Mouse (Mus musculus) intestine, postnatal 0 days (tissue): ENCODE results near the gene Defb48. TPM values are rescaled to one million over a fixed set of nuclear protein-coding genes. Genes with fewer than 3 reads are reported as not detected.

ENCODE experiments used
- ATAC-seq: fragments of 200-750 bp; cut with Nextera tagmentation; 2 replicates; pipeline ENCODE4 v1.8.0; 2017; ENCODE audit warnings: mild to moderate bottlenecking, moderate TSS enrichment, moderate library complexity
- H3K27ac ChIP-seq: fragments of 300-500 bp; sonication (generic); 2 replicates; pipeline ENCODE4 v1.5.1; 2014; ENCODE audit warnings: mild to moderate bottlenecking, low read depth, low read length, moderate library complexity
- H3K27me3 ChIP-seq: fragments of 300-500 bp; sonication (generic); replicated peaks from 2 replicates; pipeline ENCODE4 v1.6.1; 2014; ENCODE audit warnings: low read length, mixed read lengths; ENCODE audit not compliant: control insufficient read depth, insufficient read depth
- H3K36me3 ChIP-seq: fragments of 300-500 bp; sonication (generic); 2 replicates; pipeline ENCODE4 v1.6.1; 2014; ENCODE audit warnings: mild to moderate bottlenecking, moderate library complexity; ENCODE audit not compliant: control insufficient read depth, insufficient read depth
- H3K4me1 ChIP-seq: fragments of 300-500 bp; sonication (generic); replicated peaks from 2 replicates; pipeline ENCODE4 v1.6.1; 2014; ENCODE audit warnings: antibody characterized with exemption, low read length, mixed read lengths; ENCODE audit not compliant: control insufficient read depth, insufficient read depth
- H3K4me2 ChIP-seq: fragments of 300-500 bp; sonication (generic); replicated peaks from 2 replicates; pipeline ENCODE4 v1.6.1; 2014; ENCODE audit warnings: low read depth, mild to moderate bottlenecking, moderate library complexity
- H3K4me3 ChIP-seq: fragments of 300-500 bp; sonication (generic); 2 replicates; pipeline ENCODE4 v1.5.1; 2014; ENCODE audit warnings: low read depth, low read length
- H3K9ac ChIP-seq: fragments of 300-500 bp; sonication (generic); 2 replicates; pipeline ENCODE4 v1.6.1; 2014; ENCODE audit warnings: mild to moderate bottlenecking, low read depth, low read length
- H3K9me3 ChIP-seq: fragments of 300-500 bp; sonication (generic); 2 replicates; pipeline ENCODE4 v1.6.1; 2016; ENCODE audit warnings: mixed run types; ENCODE audit not compliant: control insufficient read depth
- CTCF ChIP-seq: sonication (generic); IDR thresholded peaks from 2 replicates; pipeline ENCODE4 v1.5.1; 2016; ENCODE audit warnings: low read depth, mild to moderate bottlenecking, control low read depth, antibody characterized with exemption, moderate library complexity
- WGBS: fragments of 180-500 bp; shearing (Covaris S2); extraction: QIAGEN DNeasy Blood & Tissue Kit; methylation state at CpG from one replicate; pipeline ENCODE4 v1.1.7; 2014; 5-methylcytosine and 5-hydroxymethylcytosine counted together
- polyA plus RNA-seq: library from polyadenylated mRNA; unstranded; fragments of >200 nt; fragmentation: Nextera tagmentation; extraction: Ambion mirVana; gene quantifications from 2 replicates; pipeline ENCODE4 v1.2.1, GENCODE M21; 2015

Defb48 gene
- polyA plus RNA-seq, 1 experiment from 2014 or later = not detected

DNA sequence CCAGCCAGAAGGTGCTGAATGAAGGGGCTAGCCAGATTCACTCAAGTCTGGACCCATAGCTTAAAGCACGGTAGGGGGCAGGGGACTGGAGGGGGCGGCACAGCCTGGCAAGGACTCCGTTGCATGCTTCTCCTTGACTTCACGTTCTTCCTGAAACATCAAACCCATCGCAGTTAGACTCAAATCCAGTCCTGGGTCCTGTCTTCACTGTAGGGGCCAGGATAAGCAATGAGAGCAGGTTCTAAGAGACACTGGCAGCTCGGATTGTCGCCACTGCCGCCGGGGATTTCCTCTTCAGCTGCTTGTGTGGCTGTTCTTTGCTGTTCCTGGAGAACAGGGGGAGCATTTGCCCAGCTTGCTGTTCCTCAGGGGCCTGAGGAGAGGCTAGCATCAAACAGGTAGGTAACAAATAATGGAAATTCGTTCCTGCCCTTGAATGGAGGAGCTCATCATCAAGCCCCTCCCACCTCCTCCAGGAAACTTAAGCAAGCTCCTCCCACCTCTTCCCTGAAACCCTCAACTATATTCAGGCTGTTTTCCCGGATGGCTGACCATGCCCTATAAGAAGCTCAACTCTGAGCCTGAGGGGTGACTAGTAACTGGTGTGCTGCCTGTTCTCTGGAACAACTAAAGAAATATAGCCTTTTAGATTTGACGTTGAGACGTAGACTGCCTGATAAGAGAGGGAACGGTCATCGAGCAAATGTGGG lies 18.3 kb downstream of the Defb48 start:
- Histone ChIP-seq H3K36me3 (no peaks in the 10 kb centered on the region), H3K4me2 (peak overlapping the region; percentile 63), H3K9me3 (no peaks in the 10 kb centered on the region), H3K9ac (no peak overlapping the region), H3K4me3 (peak overlapping the region; percentile 33), H3K27ac (no peak overlapping the region), H3K4me1 (peaks cover 4% of the 10 kb centered on the region; the same call in 1 of the 2 replicates), H3K27me3 (no peaks in the 10 kb centered on the region)
- no peak for ATAC-seq
- TF ChIP-seq CTCF = no peak
- WGBS = 14% methylated on average over 15 of the region's 15 CpGs

DNA sequence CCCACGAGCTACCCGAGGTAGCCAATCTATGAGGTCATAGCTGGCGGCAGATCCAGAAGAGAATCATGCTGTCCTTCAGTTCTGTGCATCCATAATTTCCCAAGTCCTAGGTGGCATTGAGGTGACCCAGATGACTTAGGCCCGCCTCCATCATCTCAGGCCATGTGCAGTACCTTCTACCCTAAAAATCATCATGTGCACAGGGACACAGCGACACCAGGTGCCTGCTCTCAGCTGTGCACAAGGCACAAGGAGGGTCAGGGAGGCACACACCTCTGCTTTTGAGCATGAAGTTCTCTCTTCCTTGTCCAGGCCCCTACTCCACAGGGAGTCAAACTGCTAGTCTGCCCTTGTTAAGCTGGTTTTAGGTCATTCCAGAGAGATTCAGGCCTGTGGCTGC lies 19.0 kb downstream of the Defb48 start:
- Histone ChIP-seq H3K9me3 (no peaks in the 10 kb centered on the region), H3K27ac (no peak overlapping the region), H3K4me3 (no peak overlapping the region), H3K4me2 (peak overlapping the region; percentile 63; the same call in 1 of the 2 replicates), H3K36me3 (no peaks in the 10 kb centered on the region), H3K4me1 (peaks cover 4% of the 10 kb centered on the region; the same call in 1 of the 2 replicates), H3K9ac (no peak overlapping the region), H3K27me3 (no peaks in the 10 kb centered on the region)
- peak; percentile 35 for TF ChIP-seq CTCF
- ATAC-seq = no peak
- WGBS = 87% methylated on average over 5 of the region's 5 CpGs

DNA sequence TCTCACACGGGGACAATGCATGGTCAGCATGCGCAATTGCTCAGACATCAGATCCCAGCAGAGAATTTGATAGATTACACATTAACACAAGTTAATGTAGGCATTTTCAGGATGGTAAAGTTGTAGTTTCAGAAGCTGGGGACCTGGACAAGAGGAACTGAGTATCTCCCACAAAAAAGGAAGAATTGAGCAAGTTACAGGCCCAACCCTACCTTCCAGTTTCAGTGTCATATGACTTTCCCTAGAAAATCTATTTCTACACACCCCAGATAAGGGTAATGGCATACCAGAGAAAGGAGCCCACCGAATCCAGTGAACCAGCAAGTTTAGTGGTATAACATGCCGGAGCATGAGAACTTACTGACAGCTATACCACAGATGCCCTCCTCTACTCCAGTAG lies 20.7 kb downstream of the Defb48 start:
- no peak for ATAC-seq
- Histone ChIP-seq H3K27ac (no peak overlapping the region), H3K9me3 (no peaks in the 10 kb centered on the region), H3K4me1 (peaks cover 4% of the 10 kb centered on the region; the same call in 1 of the 2 replicates), H3K9ac (no peak overlapping the region), H3K27me3 (no peaks in the 10 kb centered on the region), H3K4me2 (no peak overlapping the region), H3K4me3 (no peak overlapping the region), H3K36me3 (0 out of 2 replicates have a peak, but pooled peaks cover 3% of the 10 kb centered on the region)
- TF ChIP-seq CTCF = no peak
- 85% methylated on average over 4 of the region's 4 CpGs for WGBS

DNA sequence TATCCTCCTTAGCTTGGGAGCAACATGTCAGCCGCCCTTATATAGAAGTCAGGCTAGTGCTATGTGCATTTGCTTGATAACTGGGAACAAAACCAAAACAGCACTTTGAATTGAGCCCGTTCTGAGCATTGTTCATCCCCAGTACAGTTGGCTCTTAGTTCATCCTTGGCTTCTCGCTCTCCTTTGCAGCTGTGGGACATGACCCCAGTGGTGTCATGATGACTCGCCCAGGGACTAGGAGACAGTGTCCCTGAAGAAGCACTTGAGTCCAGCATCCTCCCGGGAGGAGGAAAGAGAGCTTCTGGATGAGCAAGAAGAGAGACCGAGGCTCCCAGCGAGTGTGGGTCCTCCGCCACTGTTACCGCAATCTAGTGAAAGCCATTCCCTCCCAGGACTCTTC lies 28.2 kb downstream of the Defb48 start:
- Histone ChIP-seq H3K4me3 (no peak overlapping the region), H3K27me3 (no peaks in the 10 kb centered on the region), H3K9me3 (no peaks in the 10 kb centered on the region), H3K36me3 (peaks cover 35% of the 10 kb centered on the region), H3K9ac (no peak overlapping the region), H3K4me1 (no peaks in the 10 kb centered on the region), H3K27ac (no peak overlapping the region), H3K4me2 (no peak overlapping the region)
- WGBS = 82% methylated on average over 9 of the region's 9 CpGs
- no peak for TF ChIP-seq CTCF
- no peak for ATAC-seq

GRCm38 (mm10) chr14:62946794-62947193 lies 37.5 kb downstream of the Defb48 start:
- H3K4me1 ChIP-seq = no peaks in the 10 kb centered on the region
- H3K27ac ChIP-seq = no peak overlapping the region
- WGBS = 97% methylated on average over 3 of the region's 3 CpGs
- H3K36me3 ChIP-seq = peaks cover 8% of the 10 kb centered on the region; the same call in 1 of the 2 replicates
- H3K4me2 ChIP-seq = no peak overlapping the region
- H3K27me3 ChIP-seq = no peaks in the 10 kb centered on the region
- no peak overlapping the region for H3K9ac ChIP-seq
- no peak for TF ChIP-seq CTCF
- ATAC-seq = no peak
- H3K9me3 ChIP-seq = no peaks in the 10 kb centered on the region
- no peak overlapping the region for H3K4me3 ChIP-seq

- H3K4me2 ChIP-seq = no peak overlapping the region
- no peaks in the 10 kb centered on the region for H3K9me3 ChIP-seq
- H3K4me3 ChIP-seq = no peak overlapping the region
- no peak overlapping the region for H3K9ac ChIP-seq
- no peaks in the 10 kb centered on the region for H3K27me3 ChIP-seq
- no peak for TF ChIP-seq CTCF
- 64% methylated on average over 14 of the region's 14 CpGs for WGBS
- no peak overlapping the region for H3K27ac ChIP-seq
- peaks cover 8% of the 10 kb centered on the region; the same call in 1 of the 2 replicates for H3K36me3 ChIP-seq
- no peaks in the 10 kb centered on the region for H3K4me1 ChIP-seq
- ATAC-seq = no peak
These were observed 43.8 kb downstream of the Defb48 start for GRCm38 (mm10) chr14:62940383-62941074.
